Mouse (Mus musculus) limb, embryonic 15.5 days (tissue): ENCODE measurements around the gene Plpp1. TPM values are rescaled to one million over a fixed set of nuclear protein-coding genes. Genes with fewer than 3 reads are reported as not detected.

Source experiments
- ATAC-seq: fragments of 200-750 bp; cut with Nextera tagmentation; 2 replicates; pipeline ENCODE4 v1.8.0; 2017; ENCODE audit warnings: low read depth, moderate TSS enrichment; ENCODE audit not compliant: insufficient number of reproducible peaks, low FRiP score, low TSS enrichment
- H3K27ac ChIP-seq: fragments of 300-500 bp; sonication (generic); 2 replicates; pipeline ENCODE4 v1.5.1; 2015; ENCODE audit warnings: moderate library complexity, mild to moderate bottlenecking, inconsistent platforms
- H3K27me3 ChIP-seq: fragments of 300-500 bp; sonication (generic); 2 replicates; pipeline ENCODE4 v1.6.1; 2015; ENCODE audit warnings: inconsistent platforms
- H3K36me3 ChIP-seq: fragments of 300-500 bp; sonication (generic); 2 replicates; pipeline ENCODE4 v1.6.1; 2015; ENCODE audit warnings: inconsistent platforms
- H3K4me1 ChIP-seq: fragments of 300-500 bp; sonication (generic); 2 replicates; pipeline ENCODE4 v1.6.1; 2015; ENCODE audit warnings: inconsistent platforms
- H3K4me2 ChIP-seq: fragments of 300-500 bp; sonication (generic); 2 replicates; pipeline ENCODE4 v1.6.1; 2015; ENCODE audit warnings: mild to moderate bottlenecking, inconsistent platforms
- H3K4me3 ChIP-seq: fragments of 300-500 bp; sonication (generic); 2 replicates; pipeline ENCODE4 v1.5.1; 2015; ENCODE audit warnings: mild to moderate bottlenecking, inconsistent platforms
- H3K9ac ChIP-seq: fragments of 300-500 bp; sonication (generic); 2 replicates; pipeline ENCODE4 v1.6.1; 2015; ENCODE audit warnings: inconsistent platforms
- H3K9me3 ChIP-seq: fragments of 300-500 bp; sonication (generic); 2 replicates; pipeline ENCODE4 v1.6.1; 2016; ENCODE audit warnings: inconsistent platforms
- WGBS: fragments of 180-500 bp; shearing (Covaris S2); methylation state at CpG from one replicate; pipeline ENCODE4 v1.1.7; 2015; 5-methylcytosine and 5-hydroxymethylcytosine counted together
- polyA plus RNA-seq: library from polyadenylated mRNA; unstranded; fragments of >200 nt; fragmentation: Nextera tagmentation; extraction: Ambion mirVana; gene quantifications from 2 replicates; pipeline ENCODE4 v1.2.1, GENCODE M21; 2015

The Plpp1 gene
- polyA plus RNA-seq, 1 experiment from 2014 or later, result 90.5 TPM

DNA sequence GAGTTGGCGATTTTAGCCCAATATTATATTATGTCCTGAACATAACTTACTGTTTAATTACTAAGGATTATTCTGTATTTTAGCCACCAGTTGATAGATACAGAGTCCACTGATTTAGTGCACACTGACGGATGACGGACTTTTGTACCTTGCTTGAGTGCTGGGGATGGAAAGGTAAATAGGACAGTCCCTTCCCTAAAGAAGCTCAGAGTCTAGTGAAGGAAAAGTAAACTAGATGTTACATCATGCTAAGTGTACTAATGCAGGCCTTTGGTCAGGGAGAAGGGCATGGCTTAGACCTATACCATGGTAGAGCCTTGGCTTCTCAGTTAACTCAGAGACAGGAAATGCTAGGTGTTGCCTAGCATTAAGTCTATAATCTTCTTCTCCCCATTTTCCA lies 4.9 kb downstream of the Plpp1 start:
- Histone ChIP-seq H3K27me3 (no peaks in the 10 kb centered on the region), H3K27ac (no peak overlapping the region), H3K9me3 (no peaks in the 10 kb centered on the region), H3K4me1 (peaks cover 27% of the 10 kb centered on the region), H3K9ac (no peak overlapping the region), H3K4me2 (no peak overlapping the region), H3K4me3 (no peak overlapping the region), H3K36me3 (peaks cover 11% of the 10 kb centered on the region)
- 95% methylated on average over 3 of the region's 3 CpGs for WGBS
- no peak for ATAC-seq

DNA sequence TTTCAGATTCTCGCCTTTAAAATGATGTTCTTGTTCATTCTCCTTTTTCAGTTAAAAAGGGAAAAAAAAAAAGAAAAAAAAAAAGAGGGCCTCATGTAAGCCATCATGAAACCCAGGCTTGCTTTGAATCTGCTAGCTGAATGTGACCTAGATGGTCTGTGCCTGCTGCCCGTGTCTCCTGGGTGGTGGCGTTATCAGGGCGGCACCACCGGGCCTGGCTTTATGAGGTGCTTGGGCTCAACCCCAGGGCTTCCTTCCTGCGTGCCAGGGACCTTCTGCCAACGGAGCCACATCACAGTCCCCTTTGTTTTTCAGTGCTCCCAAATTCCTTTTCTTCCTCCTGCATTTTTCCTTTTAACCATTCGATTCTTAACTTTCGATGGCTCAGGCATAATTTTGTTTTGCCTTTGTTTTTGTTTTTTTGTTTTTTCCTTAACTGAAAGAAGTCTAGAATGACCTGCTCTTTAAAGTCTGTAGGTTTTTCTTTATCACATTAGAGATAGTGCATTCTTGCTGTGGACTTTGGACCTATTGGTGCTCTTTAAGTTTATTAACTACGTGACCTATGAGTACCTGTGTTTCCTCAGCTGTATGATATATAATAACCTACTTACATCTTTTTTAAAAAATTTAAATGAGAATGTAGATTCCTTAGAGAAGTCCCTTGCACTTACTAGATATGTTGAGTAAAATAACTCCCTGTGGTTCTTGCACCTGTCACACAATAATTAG lies 7.5 kb downstream of the Plpp1 start:
- no peak for ATAC-seq
- Histone ChIP-seq H3K9ac (no peak overlapping the region), H3K4me1 (peaks cover 21% of the 10 kb centered on the region)

DNA sequence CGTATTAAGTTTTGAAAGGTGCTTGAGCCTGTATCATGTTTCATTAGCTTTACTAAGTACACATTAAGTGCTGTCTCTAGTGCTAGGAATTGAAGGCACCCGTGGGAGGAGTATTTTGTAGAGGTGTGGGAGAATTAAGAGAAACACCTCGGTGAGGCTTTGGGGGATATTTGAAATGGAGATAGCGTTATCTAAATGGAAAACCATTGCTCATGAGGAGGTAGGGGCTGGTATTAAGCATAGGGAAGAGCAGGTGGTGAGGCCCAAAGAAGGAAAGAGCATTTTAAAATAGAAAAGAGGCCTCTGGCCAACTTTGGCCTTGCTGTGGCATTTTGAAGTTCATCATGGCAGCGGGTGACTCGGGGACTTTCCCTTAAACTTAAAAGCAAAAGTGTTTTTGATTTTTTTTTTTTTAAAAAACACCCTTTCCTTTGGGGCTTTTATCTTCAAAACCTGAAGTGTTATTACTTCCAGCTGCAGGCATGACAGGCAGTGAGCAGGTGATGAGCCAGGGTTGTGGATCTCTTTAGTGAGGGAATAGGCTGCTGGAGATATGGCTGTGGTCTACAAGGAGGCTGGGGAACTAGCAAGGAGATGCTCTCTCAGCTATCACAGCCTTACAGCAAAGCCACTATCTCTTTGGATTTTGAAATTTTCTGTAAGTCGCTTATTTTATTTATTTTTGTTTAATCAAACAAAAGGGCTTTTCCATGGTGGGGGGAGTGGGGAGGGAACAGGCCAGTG lies 9.1 kb downstream of the Plpp1 start:
- 59% methylated on average over 7 of the region's 7 CpGs for WGBS
- no peak overlapping the region for H3K4me3 ChIP-seq
- H3K27ac ChIP-seq, result no peak overlapping the region
- no peak for ATAC-seq
- H3K36me3 ChIP-seq, result peaks cover 11% of the 10 kb centered on the region
- peaks cover 18% of the 10 kb centered on the region for H3K4me1 ChIP-seq
- H3K27me3 ChIP-seq, result no peaks in the 10 kb centered on the region
- no peaks in the 10 kb centered on the region for H3K9me3 ChIP-seq
- H3K4me2 ChIP-seq, result no peak overlapping the region
- H3K9ac ChIP-seq, result no peak overlapping the region

More for the DNA sequence above, 7.5 kb downstream of the Plpp1 start:
- Histone ChIP-seq H3K36me3 (peaks cover 11% of the 10 kb centered on the region), H3K4me2 (no peak overlapping the region), H3K27ac (no peak overlapping the region), H3K9me3 (no peaks in the 10 kb centered on the region), H3K4me3 (no peak overlapping the region), H3K27me3 (no peaks in the 10 kb centered on the region)
- 61% methylated on average over 10 of the region's 10 CpGs for WGBS

DNA sequence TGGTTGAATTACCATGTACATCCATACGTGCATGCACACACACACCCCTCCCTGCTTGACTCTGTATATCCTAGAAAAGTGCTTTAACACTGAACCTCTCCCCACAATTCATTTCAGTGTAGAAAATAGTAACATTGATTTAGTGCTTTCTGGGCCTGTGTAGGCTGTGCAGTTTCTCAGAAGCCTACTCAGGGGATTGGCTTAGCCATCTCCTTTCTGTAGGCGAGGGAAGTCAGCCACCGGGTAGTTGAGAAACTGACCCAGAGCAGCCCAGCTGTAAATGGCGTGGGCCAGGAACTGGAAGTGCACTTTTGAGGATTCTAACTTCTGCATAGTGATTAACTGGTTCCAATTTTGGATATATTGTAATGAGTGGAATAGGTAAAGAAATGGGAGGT lies 9.7 kb downstream of the Plpp1 start:
- H3K4me2 ChIP-seq, result no peak overlapping the region
- no peak overlapping the region for H3K9ac ChIP-seq
- peaks cover 14% of the 10 kb centered on the region for H3K36me3 ChIP-seq
- no peak overlapping the region for H3K4me3 ChIP-seq
- no peaks in the 10 kb centered on the region for H3K9me3 ChIP-seq
- no peak for ATAC-seq
- no peak overlapping the region for H3K27ac ChIP-seq
- H3K4me1 ChIP-seq, result peaks cover 18% of the 10 kb centered on the region
- H3K27me3 ChIP-seq, result no peaks in the 10 kb centered on the region
- 56% methylated on average over 4 of the region's 4 CpGs for WGBS

DNA sequence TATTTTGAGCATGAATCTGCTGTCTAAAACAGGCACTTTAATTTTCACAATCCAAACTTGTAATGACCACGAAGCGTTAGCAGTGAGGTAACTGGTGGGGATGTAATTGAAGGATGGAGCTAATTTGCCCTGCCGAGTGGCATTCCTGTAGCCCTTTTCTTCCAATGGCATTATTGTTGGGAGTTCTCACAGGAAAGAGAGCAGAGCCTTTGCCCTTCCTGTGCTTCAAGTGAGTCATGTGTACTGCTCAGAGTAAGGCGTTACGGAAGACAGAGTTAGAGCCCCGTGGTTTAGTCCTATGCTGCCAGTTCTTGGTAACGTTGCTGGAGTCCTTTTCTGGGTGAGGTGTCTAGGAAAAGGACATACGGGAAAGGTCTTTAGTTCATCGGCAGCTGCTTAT lies 10.2 kb downstream of the Plpp1 start:
- no peaks in the 10 kb centered on the region for H3K9me3 ChIP-seq
- H3K27ac ChIP-seq, result peak overlapping the region; percentile 1; the same call in 1 of the 2 replicates
- H3K4me3 ChIP-seq, result no peak overlapping the region
- WGBS, result 35% methylated on average over 9 of the region's 9 CpGs
- no peak overlapping the region for H3K9ac ChIP-seq
- H3K4me2 ChIP-seq, result no peak overlapping the region
- no peaks in the 10 kb centered on the region for H3K27me3 ChIP-seq
- peaks cover 18% of the 10 kb centered on the region for H3K4me1 ChIP-seq
- no peak for ATAC-seq
- H3K36me3 ChIP-seq, result peaks cover 11% of the 10 kb centered on the region

DNA sequence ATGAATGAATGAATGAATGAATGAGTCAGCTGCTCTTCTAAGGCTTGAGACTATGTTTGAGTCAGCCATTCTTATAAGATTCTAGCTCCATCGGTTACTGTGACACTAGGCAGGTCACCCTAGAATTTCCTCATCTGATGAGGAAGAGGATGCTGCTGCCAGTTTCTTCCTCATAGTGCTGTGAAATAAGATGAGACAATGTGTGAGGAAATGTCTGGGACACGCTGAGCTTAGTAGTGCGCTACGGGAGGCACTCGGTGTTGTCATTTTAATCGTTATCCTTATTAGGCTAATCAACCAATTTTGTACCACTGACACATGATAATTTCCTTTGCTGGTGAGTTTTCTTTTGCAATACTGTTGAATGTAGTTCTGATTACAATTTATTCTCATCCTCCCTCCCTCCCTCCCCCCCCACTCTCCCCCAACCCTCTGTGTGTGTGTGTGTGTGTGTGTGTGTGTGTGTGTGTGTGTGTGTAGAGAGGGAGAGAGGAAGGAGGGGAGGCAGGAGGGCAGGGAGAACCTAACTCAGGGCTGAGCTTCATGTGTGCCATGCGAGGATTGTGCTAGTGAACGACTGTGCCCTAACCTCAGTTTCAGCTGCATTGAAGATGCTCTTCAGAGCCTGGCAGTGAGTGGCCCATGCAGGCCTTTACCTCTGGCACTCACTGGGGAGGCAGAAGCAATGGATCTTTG lies 11.3 kb downstream of the Plpp1 start:
- WGBS, result 79% methylated on average over 8 of the region's 8 CpGs

DNA sequence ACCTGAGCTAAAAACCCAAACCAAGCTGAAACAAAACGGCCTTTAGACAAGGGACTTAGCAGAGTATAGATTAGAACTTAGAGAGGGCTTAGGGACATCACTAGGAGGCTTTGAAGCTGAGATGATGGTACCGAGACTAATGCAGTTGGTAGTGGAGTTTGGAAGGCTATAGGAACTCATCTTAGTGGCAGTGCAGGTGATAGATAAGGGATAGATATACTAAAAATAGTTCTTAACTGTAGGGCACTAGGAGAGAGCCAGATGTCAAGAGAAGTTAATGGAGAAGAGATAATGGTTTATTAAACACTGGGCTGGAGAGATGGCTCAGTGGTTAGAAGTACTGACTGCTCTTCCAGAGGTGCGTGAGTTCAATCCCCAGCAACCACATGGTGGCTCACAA lies 15.4 kb downstream of the Plpp1 start:
- H3K4me1 ChIP-seq, result no peaks in the 10 kb centered on the region
- no peak overlapping the region for H3K27ac ChIP-seq
- 90% methylated on average over 3 of the region's 3 CpGs for WGBS
- no peak overlapping the region for H3K4me3 ChIP-seq
- H3K36me3 ChIP-seq, result peaks cover 3% of the 10 kb centered on the region; the same call in 1 of the 2 replicates
- H3K4me2 ChIP-seq, result no peak overlapping the region
- no peak overlapping the region for H3K9ac ChIP-seq
- H3K27me3 ChIP-seq, result no peaks in the 10 kb centered on the region
- H3K9me3 ChIP-seq, result no peaks in the 10 kb centered on the region
- ATAC-seq, result no peak

More for the DNA sequence above, 11.3 kb downstream of the Plpp1 start:
- peaks cover 18% of the 10 kb centered on the region for H3K4me1 ChIP-seq
- H3K9me3 ChIP-seq, result no peaks in the 10 kb centered on the region
- H3K9ac ChIP-seq, result no peak overlapping the region
- no peaks in the 10 kb centered on the region for H3K27me3 ChIP-seq
- peaks cover 3% of the 10 kb centered on the region; the same call in 1 of the 2 replicates for H3K36me3 ChIP-seq
- no peak for ATAC-seq
- H3K4me3 ChIP-seq, result no peak overlapping the region
- no peak overlapping the region for H3K4me2 ChIP-seq
- no peak overlapping the region for H3K27ac ChIP-seq

DNA sequence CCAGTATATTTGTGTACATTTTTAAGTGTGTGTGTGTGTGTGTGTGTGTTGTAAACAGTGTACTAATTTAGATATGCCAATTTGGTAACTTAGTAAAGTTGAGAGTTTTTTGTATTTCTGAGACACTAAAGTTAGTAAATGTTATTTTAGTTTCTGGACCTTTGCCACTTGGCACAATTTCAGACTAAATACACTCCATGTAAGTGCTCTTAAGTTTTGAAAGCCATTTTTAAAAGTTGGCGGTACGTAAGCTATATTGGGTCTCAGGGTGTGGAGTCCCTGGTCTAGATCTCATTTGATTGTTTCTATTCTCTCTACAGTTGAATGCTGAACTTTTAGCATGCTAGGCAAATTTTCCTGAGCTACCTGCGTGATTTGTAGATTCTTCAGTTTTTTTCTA lies 17.5 kb downstream of the Plpp1 start:
- 60% methylated on average over 3 of the region's 3 CpGs for WGBS
- H3K27me3 ChIP-seq, result no peaks in the 10 kb centered on the region
- peaks cover 3% of the 10 kb centered on the region; the same call in 1 of the 2 replicates for H3K36me3 ChIP-seq
- ATAC-seq, result no peak
- H3K9ac ChIP-seq, result no peak overlapping the region
- H3K4me2 ChIP-seq, result no peak overlapping the region
- no peak overlapping the region for H3K4me3 ChIP-seq
- no peak overlapping the region for H3K27ac ChIP-seq
- H3K9me3 ChIP-seq, result no peaks in the 10 kb centered on the region
- no peaks in the 10 kb centered on the region for H3K4me1 ChIP-seq

DNA sequence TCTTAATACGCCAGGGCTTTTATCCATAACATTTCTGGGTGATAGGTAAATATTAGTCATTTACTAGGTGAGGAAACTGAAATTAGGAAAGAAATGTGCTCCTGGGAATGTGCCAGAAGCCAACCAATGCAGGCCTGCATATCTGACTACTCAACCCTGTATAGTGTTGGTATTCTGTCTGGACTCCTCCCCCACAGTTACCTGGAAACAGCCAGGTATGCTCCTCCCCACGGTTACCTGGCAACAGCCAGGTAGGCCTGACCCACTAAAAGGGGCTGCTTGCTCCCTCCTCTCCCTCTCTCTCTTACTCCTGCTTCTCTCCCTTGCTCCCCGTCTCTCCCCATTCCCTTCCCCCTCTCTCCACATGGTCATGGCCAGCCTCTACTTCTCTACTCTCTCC lies 21.8 kb downstream of the Plpp1 start:
- no peaks in the 10 kb centered on the region for H3K9me3 ChIP-seq
- H3K36me3 ChIP-seq, result peaks cover 3% of the 10 kb centered on the region
- H3K27me3 ChIP-seq, result no peaks in the 10 kb centered on the region
- H3K4me2 ChIP-seq, result no peak overlapping the region
- H3K27ac ChIP-seq, result no peak overlapping the region
- H3K4me1 ChIP-seq, result no peaks in the 10 kb centered on the region
- no peak overlapping the region for H3K4me3 ChIP-seq
- H3K9ac ChIP-seq, result no peak overlapping the region
- WGBS, result 66% methylated on average over 3 of the region's 3 CpGs
- ATAC-seq, result no peak

DNA sequence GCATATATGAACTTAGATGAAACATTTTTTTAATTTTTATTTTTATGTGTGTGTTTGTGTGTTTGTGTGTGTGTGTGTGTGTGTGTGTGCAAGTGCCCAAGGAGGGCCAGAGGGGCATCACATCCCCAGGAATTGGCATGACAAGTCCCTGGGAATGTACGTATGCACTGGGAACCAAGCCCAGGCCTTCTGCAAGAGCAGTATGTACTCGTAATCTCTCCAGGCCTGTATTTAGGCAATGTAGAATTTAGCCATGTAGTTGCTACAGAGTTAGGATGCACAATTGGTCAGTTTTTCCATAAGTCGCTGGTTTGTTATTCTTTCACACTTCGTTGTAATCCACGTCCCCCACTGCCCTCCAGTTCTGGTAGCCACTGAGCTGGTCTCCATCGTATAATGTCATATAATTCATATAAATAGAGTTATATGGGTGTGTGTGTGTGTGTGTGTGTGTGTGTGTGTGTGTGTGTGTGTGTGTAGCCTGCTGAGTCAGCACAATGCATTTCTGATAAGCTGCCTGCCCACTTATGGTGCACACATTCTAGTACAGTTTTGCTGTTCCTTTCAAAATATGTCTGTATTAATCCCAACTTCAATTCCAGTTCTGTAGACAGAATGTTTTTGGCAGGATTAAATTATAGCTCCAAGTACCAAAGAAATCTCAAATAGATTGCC lies 22.8 kb downstream of the Plpp1 start:
- 65% methylated on average over 6 of the region's 6 CpGs for WGBS
- ATAC-seq, result no peak
- H3K36me3 ChIP-seq, result peaks cover 3% of the 10 kb centered on the region
- H3K4me1 ChIP-seq, result no peaks in the 10 kb centered on the region
- H3K9me3 ChIP-seq, result no peaks in the 10 kb centered on the region
- H3K27ac ChIP-seq, result 0 out of 2 replicates have a peak overlapping the region, but pooled peaks have one; percentile 12
- no peaks in the 10 kb centered on the region for H3K27me3 ChIP-seq
- no peak overlapping the region for H3K4me2 ChIP-seq
- H3K9ac ChIP-seq, result no peak overlapping the region
- H3K4me3 ChIP-seq, result no peak overlapping the region

DNA sequence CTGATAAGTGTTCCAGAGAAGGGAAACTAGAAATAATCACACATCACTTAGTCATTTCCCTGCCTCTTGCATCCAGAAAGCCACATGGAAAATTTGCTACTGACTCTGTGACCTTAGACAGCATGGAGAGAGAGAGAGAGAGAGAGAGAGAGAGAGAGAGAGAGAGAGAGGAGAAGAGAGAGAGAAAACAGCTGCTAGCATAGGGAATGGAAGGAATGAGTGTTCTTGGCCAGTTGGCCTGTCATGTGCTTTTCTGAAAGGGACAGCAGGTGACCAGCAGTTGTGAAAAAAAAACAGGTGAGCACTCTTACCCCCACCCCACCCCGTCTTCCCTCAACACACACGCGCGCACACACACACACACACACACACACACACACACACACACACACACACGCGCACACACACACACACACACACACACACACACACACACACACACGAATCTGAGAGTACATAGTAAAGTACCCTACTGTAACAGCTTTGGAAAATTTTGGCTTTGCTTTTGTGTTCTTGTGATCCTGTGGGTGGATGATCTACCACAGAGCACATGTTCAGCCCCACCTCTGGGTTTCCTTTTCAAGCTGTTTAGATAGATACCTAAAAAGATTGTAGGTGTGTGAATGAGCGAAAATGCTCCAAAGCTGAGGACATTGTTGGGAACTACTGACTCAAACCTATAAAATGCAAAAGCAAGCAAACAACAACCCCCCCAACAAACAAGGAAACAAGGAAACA lies 23.5 kb downstream of the Plpp1 start:
- Histone ChIP-seq H3K9me3 (no peaks in the 10 kb centered on the region), H3K4me2 (no peak overlapping the region), H3K9ac (no peak overlapping the region), H3K27ac (no peak overlapping the region), H3K36me3 (peaks cover 3% of the 10 kb centered on the region), H3K4me1 (no peaks in the 10 kb centered on the region), H3K27me3 (no peaks in the 10 kb centered on the region), H3K4me3 (no peak overlapping the region)
- ATAC-seq, result no peak
- 94% methylated on average over 2 of the region's 8 CpGs for WGBS
